Mouse (Mus musculus) left cerebral cortex, adult 11 months (tissue): ENCODE measurements around the gene Clrn2.

Experiments
- DNase-seq: peaks from one replicate; pipeline ENCODE4 v3.0.0; 2022; ENCODE audit warnings: low spot score

Clrn2 gene

DNA sequence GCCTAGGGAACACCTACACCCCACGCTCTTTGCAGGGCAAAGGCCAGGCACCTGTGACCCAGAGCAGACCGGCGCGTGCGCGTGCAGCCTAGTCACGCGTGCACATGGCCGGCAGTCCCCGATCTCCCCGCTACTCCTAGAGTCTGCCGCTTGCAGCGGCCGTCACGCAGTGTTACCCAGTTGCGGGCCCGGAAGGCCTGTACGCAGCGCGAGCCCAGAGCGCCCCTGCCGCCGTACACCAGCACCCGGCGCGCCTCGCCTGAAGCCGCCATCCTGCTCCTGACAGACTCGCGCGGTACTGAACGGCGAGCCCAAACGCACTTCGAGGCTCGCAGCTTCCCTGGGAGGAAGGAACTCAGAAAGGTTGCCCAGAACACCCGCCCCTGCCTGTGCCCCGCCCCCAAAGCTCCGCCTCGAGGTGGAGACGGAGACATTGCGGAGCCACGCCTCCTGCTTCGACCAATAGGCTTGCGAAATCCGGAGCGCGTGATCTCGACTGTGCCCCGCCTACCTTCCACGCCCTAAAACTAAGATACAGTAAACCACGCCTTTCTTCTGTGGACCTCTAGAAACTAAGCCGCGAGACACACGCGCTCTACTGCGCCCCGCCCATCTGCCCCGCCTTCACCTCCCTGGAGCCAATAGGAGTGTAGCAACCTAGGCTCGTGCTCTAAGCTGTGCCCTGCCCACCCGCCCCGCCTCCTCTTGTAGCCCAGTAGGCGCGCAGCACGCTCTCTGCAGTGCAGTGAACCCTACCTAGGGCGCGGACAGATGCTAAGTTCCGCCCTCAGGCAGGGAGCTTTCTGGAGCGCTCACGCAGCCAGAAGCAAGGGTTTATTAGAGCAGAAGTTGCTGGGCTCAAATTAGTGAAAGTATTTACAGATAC lies 3.5 kb upstream of the Clrn2 start, which contains the start of gene Qdpr:
Gene Qdpr, minus strand, starts transcription at position 406 of the 886 bp plus-strand sequence.
- peak; percentile 97 for DNase-seq

DNA sequence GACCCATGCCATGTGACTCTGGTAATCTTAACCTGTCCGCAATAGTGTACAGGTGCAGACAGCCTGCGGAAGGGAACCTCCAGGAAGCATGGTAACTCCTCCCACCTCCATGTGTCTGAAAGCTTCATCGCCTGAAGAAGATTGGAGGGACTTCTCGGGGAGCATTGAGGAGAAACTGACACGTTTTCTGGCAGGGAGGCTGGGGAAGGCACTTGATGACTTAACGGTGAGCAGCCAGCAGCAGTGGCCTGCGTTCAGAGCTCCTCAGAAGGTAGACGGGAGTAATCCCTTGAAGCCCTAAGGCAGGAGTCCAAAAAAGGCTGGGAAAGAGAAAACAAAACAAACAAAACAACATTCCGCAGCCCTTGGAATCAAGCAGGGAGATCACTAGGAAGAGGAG lies 905 bp downstream of the Clrn2 start:
- DNase-seq, result no peak

DNA sequence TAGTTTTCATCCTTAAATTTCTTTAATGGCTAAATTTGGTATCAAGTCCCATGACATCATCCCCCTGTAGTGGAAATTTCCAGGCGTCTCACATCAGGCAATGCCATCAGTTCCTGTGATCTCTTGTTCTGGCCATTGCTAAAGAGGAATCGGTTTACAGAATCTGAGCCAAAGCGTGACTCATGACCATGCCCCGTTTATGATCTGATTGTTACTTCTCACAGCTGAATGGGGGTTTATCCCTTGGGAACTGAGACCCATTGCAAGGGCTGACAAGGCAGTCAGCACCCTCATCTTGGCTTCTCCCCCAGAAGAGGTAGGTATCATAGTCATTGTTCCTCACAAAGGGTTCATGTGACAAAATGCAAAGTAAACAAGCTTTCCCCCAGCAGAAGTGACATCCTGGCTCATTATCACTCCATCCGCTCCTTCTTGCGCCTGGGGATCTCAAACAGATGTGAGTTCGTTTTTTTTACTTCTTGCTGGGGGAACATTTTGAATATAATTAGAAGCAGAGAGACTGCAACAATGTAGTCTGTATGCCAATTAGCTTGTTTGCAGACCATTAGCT lies 19.4 kb downstream of the Clrn2 start:
- DNase-seq, result no peak

DNA sequence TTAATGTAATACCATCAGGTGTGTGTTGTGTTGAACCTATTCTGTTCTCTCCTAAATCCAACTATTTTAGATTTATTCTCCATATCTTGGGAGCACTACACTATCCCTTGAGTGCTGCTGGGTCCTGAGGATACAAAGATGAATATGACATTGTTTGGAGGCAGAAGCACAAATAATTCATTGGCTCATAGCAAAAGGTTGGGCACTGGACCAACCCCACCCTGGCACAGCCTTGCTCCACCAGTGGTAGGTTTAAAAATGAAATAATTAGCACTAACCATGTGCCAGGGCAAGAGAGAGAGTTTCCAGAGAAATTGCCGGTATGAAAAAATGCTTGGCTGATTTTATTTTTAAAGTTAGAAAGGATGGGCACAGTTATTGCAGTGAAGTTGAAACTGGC lies 20.0 kb downstream of the Clrn2 start:
- no peak for DNase-seq

DNA sequence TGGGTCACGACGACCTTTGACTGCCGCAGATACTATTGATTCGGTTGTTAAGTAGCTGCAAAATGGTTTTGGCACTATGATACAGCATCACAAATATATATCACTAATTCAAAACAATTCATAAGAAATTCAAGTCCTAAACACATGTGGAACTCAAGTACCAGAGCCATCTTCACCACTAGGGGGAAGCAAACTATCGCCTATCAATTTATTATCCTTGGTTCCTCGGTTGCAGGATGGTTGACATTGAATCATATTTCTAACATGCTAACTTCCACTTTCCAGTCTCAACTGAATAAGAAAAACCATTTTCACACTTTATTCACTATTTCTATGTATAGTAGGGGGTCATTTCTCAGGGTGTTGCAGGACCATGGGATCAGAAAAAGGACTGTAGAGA lies 20.7 kb downstream of the Clrn2 start:
- peak; percentile 70 for DNase-seq

DNA sequence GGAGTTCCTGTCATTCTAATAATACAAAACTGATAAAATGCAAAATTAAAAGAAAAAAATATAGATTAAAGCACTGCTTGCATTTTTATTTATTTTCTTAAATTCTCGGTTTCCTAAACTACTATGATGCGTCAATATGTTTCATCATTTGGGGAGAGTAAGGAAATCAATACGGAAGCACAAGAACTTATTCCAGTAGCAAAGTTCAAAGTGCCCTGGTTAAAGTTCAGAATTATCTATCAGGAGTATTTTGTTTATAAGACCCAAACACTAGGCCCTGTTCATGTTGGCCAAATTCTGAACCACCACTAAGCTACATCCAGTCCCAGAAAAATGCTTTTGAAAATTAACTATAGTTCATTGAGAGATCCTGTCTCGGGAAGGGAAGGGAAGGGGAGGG lies 21.2 kb downstream of the Clrn2 start:
- no peak for DNase-seq

DNA sequence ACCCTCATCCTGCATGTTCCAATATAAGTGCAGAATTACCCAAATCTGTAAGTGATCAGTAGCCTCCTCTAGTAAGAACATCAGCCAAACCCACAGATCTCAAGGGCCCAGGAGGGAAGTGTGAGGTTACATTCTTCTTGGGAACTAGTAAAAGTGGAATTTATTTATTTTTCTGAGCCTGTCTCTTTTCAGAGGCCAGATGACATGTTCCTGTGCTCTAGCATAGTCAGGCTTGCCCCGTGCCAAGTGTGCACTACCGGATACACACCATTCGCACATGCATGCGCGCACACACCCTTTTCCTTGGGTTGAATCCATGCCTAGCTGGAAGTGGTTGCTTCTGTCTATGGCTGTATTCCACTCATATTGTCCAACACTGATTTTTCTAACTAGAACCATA lies 22.2 kb downstream of the Clrn2 start:
- DNase-seq, result no peak

DNA sequence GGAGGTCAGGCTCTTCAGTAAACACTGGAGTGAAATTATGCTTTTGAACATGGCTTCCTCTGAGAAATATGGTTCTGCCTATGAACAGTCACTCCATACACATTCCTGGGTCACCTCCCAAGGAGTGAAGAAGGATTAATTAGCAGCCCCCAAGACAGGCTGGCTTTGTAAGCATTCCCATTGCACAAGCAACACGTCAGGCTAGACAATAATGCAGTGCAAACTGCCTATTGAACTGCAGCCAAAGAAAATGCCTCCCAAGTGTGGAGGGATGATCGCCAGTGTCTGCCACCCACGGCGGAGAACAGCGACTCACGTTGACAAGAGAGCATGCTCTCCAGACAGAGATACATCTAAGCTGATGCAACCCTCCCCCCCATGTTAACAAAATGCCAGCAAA lies 22.7 kb downstream of the Clrn2 start:
- DNase-seq, result no peak

DNA sequence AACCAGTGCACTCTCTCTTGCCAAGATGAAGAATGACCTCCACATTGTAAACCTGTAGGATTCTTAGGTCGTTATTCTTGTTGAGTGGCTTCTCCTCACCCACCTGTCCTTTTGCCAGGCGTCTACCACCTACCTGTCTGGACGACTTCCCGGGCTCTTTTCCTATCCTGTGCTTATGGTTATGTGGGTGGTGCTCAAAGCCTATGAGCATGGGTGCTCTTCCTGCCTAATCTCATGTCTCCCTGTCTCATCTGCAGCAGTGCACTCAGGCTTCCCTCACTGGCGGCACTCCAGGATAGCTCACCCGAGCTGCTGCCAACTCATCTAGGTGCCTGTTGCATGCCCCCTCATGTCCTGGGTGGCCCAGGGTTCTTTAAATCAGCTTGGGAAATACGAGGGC lies 24.1 kb downstream of the Clrn2 start:
- DNase-seq, result no peak

DNA sequence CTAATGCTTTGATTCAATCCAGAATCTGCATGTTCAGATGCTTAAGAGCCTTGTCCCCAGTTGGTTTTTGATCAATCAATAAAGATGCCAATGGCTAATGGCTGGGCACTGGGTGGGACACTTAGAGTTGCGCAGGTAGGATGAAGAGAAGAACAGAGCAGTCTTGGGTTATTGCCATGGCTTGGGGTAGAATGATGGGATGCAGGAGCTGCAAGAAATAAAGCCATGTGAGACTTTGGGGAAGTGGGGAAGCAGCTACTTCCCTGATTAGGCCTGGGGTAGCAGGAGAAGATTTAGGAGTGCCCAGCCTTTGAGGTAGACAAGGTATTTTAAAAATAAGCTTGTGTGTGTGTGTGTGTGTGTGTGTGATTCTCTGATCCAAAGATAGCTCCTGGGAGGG lies 26.5 kb downstream of the Clrn2 start:
- DNase-seq, result no peak

DNA sequence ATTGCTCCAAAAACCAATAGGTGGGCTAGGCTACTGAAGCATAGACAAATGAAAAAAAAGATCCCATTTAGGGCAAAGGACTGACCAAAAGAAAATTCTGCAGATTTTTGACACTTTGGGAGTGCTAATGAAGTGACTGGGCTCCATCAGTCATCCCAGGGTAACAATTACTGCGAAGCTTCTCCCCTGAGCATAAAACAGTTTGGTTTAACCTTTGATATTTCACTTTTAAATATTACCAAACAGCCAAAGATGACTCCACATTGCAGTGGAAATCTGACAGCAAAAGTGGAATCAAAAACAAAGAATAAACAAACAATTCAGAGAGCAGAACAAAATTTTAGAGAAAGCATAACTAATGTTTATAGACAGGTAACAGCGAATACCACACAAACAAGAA lies 27.6 kb downstream of the Clrn2 start:
- DNase-seq, result no peak

DNA sequence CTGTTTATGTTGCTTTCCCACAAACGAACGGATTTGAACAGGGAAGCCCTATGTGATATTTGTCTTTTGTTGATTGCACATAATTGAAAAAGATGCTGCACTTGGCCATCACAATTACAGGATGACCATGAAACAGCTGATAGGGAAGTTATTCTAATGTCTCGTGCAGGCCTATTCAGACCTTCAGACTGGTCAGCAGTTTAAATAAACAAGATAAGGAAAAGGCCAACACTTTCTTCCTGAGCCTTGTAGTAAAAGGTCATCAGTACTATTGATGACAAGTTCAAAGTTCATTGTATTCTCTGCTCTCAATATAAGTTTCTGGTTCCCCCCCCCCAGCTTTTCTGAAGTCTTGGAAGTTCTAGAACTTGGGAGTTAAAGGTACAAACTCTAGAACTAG lies 29.1 kb downstream of the Clrn2 start:
- no peak for DNase-seq

DNA sequence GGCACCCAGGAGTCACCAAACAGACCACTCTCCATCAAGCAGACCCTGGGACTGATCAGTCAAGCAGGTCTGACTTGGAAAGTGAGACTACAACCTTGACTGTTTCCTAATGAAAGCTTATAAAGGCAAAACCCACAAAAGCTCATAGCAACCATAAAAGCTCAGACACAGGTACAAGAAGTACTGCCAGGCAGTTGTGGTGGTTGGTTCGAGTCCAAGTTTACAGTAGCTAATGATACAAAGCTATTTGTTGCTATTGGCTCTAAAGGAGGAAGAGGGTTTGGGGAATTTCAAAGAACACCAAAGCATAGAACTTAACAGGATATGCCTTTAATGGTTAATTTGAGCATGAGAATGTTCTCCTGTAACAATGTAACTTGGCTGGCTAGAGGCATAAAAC lies 30.1 kb downstream of the Clrn2 start:
- DNase-seq, result no peak

DNA sequence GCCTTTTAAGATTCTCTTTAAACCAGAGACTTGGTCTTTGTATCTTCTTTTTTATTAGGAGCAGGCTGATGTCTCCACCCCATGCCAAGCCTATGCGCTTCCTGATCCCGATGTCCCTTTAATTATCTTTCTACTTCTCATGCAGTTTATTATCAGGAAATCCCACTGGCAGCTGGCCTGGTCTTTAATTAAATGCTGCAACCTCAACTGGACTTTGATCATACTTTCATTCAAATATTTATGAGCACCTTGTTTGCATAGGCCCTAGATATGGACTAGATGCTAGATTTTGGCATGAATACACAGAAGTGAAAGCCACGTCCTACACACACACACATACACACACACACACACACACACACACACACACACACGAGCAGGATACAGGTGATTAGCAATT lies 38.2 kb downstream of the Clrn2 start:
- no peak for DNase-seq

DNA sequence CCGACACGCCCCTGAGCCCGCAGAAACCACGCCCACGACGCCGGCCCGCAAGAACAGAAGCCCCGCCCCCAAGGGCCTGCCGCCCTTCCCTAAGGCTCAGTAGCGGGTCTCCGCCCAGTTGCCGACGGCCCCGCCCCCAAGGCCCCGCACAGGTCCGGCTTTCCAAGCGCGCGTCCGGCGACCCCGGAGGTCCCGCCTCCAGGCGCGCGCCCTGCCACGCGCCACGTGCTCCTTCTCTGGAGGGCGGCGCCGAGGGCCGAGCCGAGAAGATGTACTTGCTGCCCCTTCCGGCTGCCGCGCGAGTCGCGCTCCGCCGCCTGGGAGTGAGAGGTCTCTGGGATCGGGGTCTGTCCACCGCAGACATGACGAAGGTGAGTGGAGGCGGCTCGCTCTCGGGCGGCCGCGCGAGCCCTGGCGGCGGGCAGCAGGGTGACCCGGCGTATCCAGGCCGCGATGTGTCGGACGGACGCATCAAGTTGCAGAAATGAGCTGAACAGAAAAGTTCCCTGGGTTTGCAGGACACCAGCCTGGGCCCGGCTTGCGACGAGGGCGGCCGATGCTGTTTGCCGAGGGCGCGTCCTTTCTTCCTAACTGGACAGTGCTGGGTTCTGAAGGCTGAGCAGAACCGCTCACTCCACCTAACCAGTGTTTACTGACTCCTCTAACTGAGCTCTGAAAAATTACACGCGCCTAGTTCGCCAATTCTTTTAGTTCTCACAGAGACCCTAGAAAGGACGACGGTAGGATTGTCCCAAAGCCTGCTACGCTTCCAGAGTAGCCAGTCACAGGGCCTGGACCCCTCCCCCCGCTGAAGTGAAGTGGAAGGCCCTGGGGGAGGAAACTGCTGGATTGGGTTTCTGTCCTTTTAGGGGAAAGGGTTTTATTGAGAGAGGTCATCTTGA lies 39.9 kb downstream of the Clrn2 start, which contains the start of gene Lap3:
Gene Lap3, plus strand, starts transcription at position 184 of the 902 bp plus-strand sequence.
- DNase-seq, result peak; percentile 97

DNA sequence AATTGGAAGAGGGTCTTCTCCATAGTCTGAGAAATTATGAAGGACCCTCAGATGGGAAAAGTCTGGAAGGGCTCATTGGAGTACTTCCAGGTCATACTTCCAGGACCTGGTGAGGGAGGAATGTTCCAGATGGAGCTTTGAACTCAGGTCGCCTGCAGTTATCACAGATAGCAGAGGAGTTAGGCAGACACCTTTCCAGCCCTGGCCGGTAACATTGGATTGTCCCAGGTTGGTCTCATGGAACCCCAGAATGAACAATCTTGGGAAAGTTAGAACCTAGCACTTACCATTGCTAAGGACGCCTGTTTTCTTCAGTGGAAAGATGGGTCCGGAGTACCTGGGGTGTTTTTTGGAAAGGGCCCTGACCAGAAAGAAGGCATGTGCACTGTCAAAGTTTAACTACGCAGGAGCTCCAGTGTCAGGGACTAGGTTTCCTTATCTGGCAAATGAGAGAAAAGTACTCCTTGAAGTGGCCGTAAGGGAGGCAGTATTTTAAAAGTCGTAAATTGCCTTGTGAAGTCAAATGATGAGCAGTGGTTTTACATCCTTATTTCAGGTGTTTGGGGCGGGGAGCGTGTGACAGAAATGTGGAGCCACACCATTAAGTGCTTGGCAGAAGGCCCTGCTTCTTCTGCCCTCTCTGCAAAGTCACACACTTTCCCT lies 40.7 kb downstream of the Clrn2 start:
- DNase-seq, result no peak

DNA sequence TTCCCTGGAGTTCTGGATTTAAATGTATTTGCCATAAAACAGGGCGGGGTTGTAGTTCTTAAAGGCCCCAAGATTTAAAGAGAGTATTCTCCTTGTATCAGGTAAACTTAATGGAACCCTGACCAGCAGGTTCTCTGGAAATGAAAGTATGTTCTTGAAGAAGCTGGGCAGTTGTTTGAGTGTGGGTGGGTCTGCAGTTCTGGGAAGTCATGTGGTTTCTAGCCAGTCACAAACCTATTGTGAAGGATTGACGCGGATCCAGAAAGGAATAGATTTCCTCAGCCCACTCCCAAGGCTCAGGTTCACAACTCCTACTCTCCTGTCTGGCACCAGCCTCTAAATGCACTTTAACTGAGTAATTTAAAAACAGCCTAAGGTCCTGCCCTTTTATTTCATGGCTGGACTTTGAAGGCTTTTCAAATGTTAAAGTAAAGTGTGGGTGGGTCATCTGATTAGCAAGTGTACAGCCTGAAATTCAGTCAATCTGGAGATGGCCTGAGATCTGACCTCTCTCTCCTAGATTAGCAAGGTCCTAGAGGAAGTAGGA lies 42.0 kb downstream of the Clrn2 start:
- DNase-seq, result no peak

DNA sequence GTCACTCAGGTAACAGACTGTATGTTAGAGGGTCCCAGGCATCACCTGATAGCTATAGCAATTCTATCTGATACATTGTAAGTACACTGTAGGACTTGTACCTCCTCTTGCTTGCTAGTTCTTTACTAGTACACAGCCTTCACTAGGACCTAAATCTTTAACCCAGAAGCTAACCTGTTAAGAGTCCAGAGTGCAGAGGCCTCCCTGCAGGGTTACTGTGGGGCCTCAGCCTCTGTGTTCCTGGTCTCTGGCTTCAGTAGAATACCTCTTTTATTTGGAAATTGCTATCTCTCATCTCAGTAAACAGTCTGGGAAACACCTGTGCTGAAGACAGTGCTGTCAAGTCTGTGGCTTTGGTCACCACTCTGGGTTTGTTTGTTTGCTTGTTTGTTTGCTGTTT lies 42.5 kb downstream of the Clrn2 start:
- no peak for DNase-seq

DNA sequence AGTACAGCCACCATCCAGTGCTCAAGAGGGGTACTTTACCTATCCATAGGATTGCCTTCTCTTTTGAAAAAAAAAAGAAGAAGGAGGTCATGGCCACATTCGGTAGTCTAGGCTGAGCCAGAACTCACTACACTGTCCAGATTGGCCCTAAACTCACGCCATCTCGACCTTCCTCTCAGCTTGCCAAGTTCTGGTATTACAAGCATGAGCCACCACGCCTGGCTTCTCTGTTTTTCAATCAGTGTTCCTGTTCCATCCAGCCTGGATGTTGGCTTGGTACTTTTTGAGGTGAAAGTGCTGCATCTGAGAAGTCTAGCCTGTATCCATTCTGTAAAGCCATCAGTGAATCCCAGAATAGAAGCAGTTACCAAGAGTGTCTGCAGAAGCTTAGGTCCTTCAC lies 42.9 kb downstream of the Clrn2 start:
- no peak for DNase-seq

DNA sequence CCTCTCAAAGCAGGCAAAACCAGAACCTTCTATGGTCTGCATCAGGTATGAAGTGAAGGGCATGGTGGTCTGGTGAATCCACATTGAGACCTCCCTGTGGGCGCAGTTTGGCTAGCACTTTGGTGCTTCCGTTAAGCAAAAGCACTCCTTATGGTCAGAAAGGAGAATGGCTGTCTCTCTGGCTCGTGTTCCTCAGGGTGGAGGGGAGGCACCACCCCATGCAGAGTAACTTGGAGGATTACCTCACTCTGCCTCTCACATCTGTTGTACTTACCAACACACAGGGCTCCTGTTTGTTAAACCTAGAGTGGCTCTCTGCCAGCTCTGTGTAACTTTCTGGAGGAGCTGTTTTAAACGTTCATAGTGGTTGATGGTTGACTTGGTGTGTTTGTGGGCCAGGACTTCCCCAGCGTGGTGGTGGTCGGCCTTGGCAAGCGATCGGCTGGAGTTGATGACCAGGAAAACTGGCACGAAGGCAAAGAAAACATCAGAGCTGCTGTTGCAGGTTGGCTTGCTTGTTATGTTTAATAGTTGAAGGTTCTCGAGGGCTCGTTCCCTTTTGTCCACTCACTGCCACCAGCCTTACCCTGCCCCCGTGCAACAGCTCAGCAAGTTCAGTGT lies 43.5 kb downstream of the Clrn2 start:
- no peak for DNase-seq

DNA sequence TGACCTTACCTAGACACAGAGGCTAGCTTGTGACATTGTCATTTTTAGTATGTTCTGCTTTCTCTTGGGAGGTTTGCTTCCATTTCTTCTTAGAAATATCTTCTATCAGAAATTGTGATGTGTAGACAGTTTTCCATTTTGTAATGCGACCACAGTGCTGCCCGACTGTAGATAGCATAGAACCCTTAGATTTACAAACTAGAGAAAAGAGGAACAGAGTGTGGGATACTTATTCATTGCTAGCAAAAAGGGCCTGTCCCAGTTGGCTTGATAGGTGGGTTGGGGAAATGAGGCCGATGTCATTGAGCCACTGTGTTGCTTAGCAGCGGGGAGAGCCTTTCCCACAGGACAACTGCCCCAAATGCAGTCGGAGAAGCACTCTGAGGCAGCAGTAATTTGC lies 44.0 kb downstream of the Clrn2 start:
- no peak for DNase-seq
